8 mouse cellular contexts compared by ENCODE assay signal in the genomic region with DNA sequence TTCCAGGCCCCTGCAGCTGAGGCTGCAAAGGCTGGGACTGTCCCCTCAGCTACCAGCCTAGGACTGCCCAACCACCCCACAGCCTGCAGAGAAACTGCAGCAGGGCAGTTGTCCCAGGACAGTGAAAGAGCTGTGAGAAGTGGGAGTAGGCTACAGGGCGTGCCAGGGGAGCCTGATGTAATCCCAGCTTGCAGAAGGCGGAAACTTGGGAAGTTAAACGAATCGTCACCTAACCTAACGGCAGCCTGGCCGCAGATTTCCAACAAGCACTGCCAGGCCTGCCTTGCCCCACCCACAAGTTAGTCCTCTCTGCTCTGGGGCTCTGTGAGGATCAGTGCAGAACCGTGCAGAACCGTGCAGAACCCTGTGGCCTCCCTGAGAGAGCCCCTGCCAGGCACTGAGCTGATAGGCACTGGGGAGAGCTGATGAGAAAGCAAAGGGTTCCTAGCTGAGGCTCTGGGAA. TPM values are rescaled to one million over a fixed set of nuclear protein-coding genes. Genes with fewer than 3 reads are reported as not detected.
A peak's percentile ranks its signal among the peaks of the same experiment; 100 is the strongest.
DNase-seq lines count a peak whose midpoint lies in the region; ATAC-seq lines count a peak whose summit lies in the region.

No protein-coding gene starts in this region.

- H3K4me1 ChIP-seq in intestine, embryonic 15.5 days (replicated peaks) = peaks cover 60% of the 10 kb centered on the region
- H3K4me1 ChIP-seq in lung, embryonic 16.5 days (replicated peaks; ENCODE audit: control insufficient read depth, insufficient read depth, low read length) = peaks cover 60% of the 10 kb centered on the region

- H3K27ac ChIP-seq in intestine, embryonic 15.5 days = peak overlapping the region; percentile 82
- H3K27ac ChIP-seq in lung, embryonic 16.5 days (ENCODE audit: low read length) = peak overlapping the region; percentile 97

- no peaks in the 10 kb centered on the region for H3K9me3 ChIP-seq in intestine, embryonic 15.5 days
- no peaks in the 10 kb centered on the region for H3K9me3 ChIP-seq in lung, embryonic 16.5 days (ENCODE audit: control insufficient read depth, low read length)

- no peak for DNase-seq in frontal cortex, postnatal 10 days (ENCODE audit: low spot score in 2 of 2)
- DNase-seq in Muller cell, postnatal 12 days (ENCODE audit: inconsistent ontology term) = peak; percentile 36
- peak; percentile 64 to 77 for DNase-seq in gastrocnemius, adult 8-10 months (ENCODE audit: low spot score in 2 of 2)
- no peak for DNase-seq in right cerebral cortex, postnatal 36 days (ENCODE audit: low spot score in 2 of 2)

- H3K36me3 ChIP-seq in intestine, embryonic 15.5 days = no peaks in the 10 kb centered on the region
- no peaks in the 10 kb centered on the region for H3K36me3 ChIP-seq in lung, embryonic 16.5 days (ENCODE audit: control insufficient read depth, insufficient read depth, low read length)

- WGBS in intestine, embryonic 15.5 days = 11% methylated on average over 8 of the region's 8 CpGs
- WGBS in lung, embryonic 16.5 days = 8% methylated on average over 8 of the region's 8 CpGs

- H3K4me2 ChIP-seq in intestine, embryonic 15.5 days (replicated peaks) = peak overlapping the region; percentile 24
- peak overlapping the region; percentile 12; the same call in 1 of the 2 replicates for H3K4me2 ChIP-seq in lung, embryonic 16.5 days (ENCODE audit: low read depth, low read length)

- H3K4me3 ChIP-seq in intestine, embryonic 15.5 days (replicated peaks) = no peak overlapping the region
- no peak overlapping the region for H3K4me3 ChIP-seq in lung, embryonic 16.5 days (ENCODE audit: low read length)

- peak overlapping the region; percentile 29 for H3K9ac ChIP-seq in intestine, embryonic 15.5 days
- peak overlapping the region; percentile 57 for H3K9ac ChIP-seq in lung, embryonic 16.5 days (ENCODE audit: low read length)

- peak; percentile 25 for ATAC-seq in frontal cortex, adult (ENCODE audit: low TSS enrichment)
- peak; percentile 65 for ATAC-seq in intestine, embryonic 15.5 days
- peak; percentile 86 for ATAC-seq in lung, embryonic 16.5 days (ENCODE audit: low read depth)
- ATAC-seq in activated CD4-positive, CD25-positive, alpha-beta regulatory T cell, adult 4 months = no peak

- H3K27me3 ChIP-seq in intestine, embryonic 15.5 days (replicated peaks) = no peaks in the 10 kb centered on the region
- no peaks in the 10 kb centered on the region for H3K27me3 ChIP-seq in lung, embryonic 16.5 days (ENCODE audit: control insufficient read depth, insufficient read depth, low read depth, low read length)

RNA-seq across cellular contexts. Expression of gene Dagla, which starts 7.6 kb away (rescaled TPM):
- total RNA-seq in gastrocnemius, adult 8-10 months (2022) = 10 to 100 TPM in 1 of 4 experiments, 1 to 10 TPM in 3; 7.9 to 10.7 (median 8.8) TPM
- 3.5 and 3.6 TPM in 2 replicates for polyA plus RNA-seq in intestine, embryonic 15.5 days (2015; fragmentation: Nextera tagmentation; extraction: Ambion mirVana)
- 3.0 and 3.2 TPM in 2 replicates for polyA plus RNA-seq in lung, embryonic 16.5 days (2015; fragmentation: Nextera tagmentation; extraction: Ambion mirVana)
- under 1 TPM in 1 of 2 experiments, not detected in 1; 0.20 TPM for polyA plus RNA-seq in activated CD4-positive, CD25-positive, alpha-beta regulatory T cell, adult 4 months (2017; shearing (Covaris generic))

RNA-seq across cellular contexts. Expression of gene Myrf, which starts 56.5 kb away (rescaled TPM):
- not detected for total RNA-seq in gastrocnemius, adult 8-10 months (2022)
- polyA plus RNA-seq in intestine, embryonic 15.5 days (2015; fragmentation: Nextera tagmentation; extraction: Ambion mirVana) = 12.0 and 14.4 TPM in 2 replicates
- 5.0 and 6.0 TPM in 2 replicates for polyA plus RNA-seq in lung, embryonic 16.5 days (2015; fragmentation: Nextera tagmentation; extraction: Ambion mirVana)
- under 1 TPM in 1 of 2 experiments, not detected in 1; 0.09 TPM for polyA plus RNA-seq in activated CD4-positive, CD25-positive, alpha-beta regulatory T cell, adult 4 months (2017; shearing (Covaris generic))

Comparison
In these comparisons a context has a peak if more than half of its experiments do, and no peak if none do; other contexts are left out.
1. DNase-seq: peak in Muller cell, postnatal 12 days (single experiment) and gastrocnemius, adult 8-10 months (2 of 2); none in frontal cortex, postnatal 10 days (0 of 2) and right cerebral cortex, postnatal 36 days (0 of 2).